Mouse (Mus musculus) urinary bladder, postnatal 0 days (tissue): Measurements from ENCODE around the gene Gm3854. TPM values are rescaled to one million over a fixed set of nuclear protein-coding genes. Genes with fewer than 3 reads are reported as not detected.

Source experiments
- polyA plus RNA-seq: library from polyadenylated mRNA; unstranded; fragments of >200 nt; fragmentation: Nextera tagmentation; extraction: Ambion mirVana; gene quantifications from 2 replicates; pipeline ENCODE4 v1.2.1, GENCODE M21; 2015

The Gm3854 gene
- polyA plus RNA-seq: 0.17 and 0.56 TPM in 2 replicates

DNA sequence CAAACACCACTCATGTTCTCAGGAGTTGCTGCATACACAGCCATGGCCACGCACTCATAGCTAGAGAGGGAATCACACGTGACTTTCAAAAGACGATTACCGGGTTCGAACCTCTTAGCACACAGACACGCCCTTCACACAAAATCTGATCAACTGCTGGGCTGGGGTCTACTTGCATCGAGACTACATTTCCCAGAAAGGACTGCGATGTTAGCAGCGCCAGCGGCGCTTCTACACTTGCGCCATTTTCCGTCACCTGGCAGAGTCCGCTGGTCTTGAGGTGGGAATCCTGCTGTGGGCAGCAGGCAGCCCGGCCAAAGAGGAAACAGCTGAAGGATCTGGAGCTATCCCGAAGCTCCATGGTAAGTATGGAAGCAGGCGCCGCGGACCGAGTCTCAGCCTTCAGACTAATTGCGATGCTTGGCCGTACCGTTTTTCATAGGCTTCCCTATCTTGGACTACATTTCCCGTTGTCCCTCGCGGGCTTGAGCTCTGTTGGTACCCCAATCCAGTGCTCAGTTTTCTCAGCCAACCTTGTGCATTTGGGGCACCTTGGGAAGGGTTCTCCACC is at the start of gene Gm3854:
TSS of gene Gm3854 (plus strand) at position 259 of the 571 bp plus-strand sequence.

GRCm38 (mm10) chr7:6331233-6331956 is 12.2 kb upstream of the Gm3854 start, which contains the start of gene Zfp583:
TSS of gene Zfp583 (minus strand) at chr7:6331285.

DNA sequence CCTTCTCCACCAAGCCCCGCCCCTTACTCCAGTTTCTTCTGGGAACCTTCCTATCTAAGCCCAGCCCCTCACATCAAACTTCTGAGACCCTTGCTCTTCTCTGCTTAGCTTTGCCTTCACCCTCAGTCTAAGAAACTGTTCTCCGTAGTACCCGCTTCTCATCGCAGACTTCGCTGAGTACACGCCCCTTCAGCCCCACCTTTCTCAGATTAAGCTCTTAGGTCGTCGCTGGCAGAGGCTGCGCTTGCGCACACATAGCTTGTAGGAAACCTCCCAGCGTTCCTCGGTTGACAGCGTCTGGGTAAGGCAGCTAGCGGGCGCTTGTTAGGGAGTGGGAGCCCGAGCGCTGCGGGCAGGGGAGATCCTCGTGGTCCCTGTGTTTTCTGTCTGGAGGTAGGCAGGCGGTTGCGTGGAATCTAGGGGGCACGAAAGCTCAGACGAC is 19.5 kb downstream of the Gm3854 start, which contains the start of gene Zfp78:
TSS of gene Zfp78 (plus strand) at position 234 of the 442 bp plus-strand sequence.

DNA sequence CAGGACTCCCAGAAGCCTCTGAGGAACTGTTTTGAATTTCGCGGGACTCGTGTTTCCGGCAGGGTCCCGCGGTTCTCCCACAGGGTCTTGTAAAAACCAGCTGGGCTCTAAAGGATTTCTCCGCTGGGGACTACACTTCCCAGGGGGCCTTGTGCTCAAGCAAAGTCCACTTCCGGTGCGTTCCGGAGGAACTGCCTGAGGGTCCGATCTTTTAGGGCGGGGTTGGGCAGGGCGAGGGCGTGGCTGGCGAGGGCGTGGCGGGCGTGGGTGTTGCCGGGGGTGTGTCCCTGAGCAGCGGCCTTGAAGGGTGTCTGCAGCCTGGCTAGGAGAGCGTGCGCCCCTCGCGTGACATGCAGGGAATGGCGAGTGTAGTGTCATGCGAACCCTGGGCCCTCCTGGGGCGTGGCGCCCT is 39.5 kb downstream of the Gm3854 start, which contains the start of gene Zfp28:
TSS of gene Zfp28 (plus strand) at position 252 of the 412 bp plus-strand sequence.

GRCm38 (mm10) chr7:6397996-6398975 is 54.7 kb downstream of the Gm3854 start, which contains the start of gene Smim17:
TSS of gene Smim17 (plus strand) at chr7:6398715.

Other genes starting within 250 kb of the Gm3854 start
- 32.0 and 38.8 TPM in 2 replicates for gene Zfp787, start 187.8 kb upstream of the Gm3854 start, polyA plus RNA-seq
- 25.0 and 25.9 TPM in 2 replicates for gene Zfp444, start 171.5 kb upstream of the Gm3854 start, polyA plus RNA-seq
- gene Galp, start 146.7 kb upstream of the Gm3854 start, polyA plus RNA-seq: not detected in 2 replicates
- gene Zscan5b, start 121.5 kb upstream of the Gm3854 start, polyA plus RNA-seq: not detected in 2 replicates
- gene Epp13, start 91.0 kb upstream of the Gm3854 start, polyA plus RNA-seq: not detected in 2 replicates
- gene Zfp667, start 57.2 kb upstream of the Gm3854 start, polyA plus RNA-seq: 9.9 and 10.7 TPM in 2 replicates
- 2.5 and 3.0 TPM in 2 replicates for gene Zfp583, start 12.5 kb upstream of the Gm3854 start, polyA plus RNA-seq
- 1.9 and 2.1 TPM in 2 replicates for gene Zfp78, start 19.5 kb downstream of the Gm3854 start, polyA plus RNA-seq
- 3.8 and 5.4 TPM in 2 replicates for gene Zfp28, start 39.5 kb downstream of the Gm3854 start, polyA plus RNA-seq
- not detected in 2 replicates for gene Smim17, start 55.0 kb downstream of the Gm3854 start, polyA plus RNA-seq
- gene Gm20715, start 66.5 kb downstream of the Gm3854 start, polyA plus RNA-seq: not detected in 2 replicates
- gene Olfr1344, start 94.9 kb downstream of the Gm3854 start, polyA plus RNA-seq: not detected in 2 replicates
- not detected in 2 replicates for gene Olfr1336, start 112.4 kb downstream of the Gm3854 start, polyA plus RNA-seq
- not detected in 2 replicates for gene Olfr1346, start 123.3 kb downstream of the Gm3854 start, polyA plus RNA-seq
- gene Olfr5, start 143.2 kb downstream of the Gm3854 start, polyA plus RNA-seq: not detected in 2 replicates
- gene Olfr1347, start 156.0 kb downstream of the Gm3854 start, polyA plus RNA-seq: not detected in 2 replicates
- not detected in 2 replicates for gene Olfr1348, start 165.0 kb downstream of the Gm3854 start, polyA plus RNA-seq
- gene Olfr1349, start 179.2 kb downstream of the Gm3854 start, polyA plus RNA-seq: not detected in 2 replicates
- not detected in 2 replicates for gene Olfr1350, start 221.1 kb downstream of the Gm3854 start, polyA plus RNA-seq